Mouse (Mus musculus) heart, adult 8-10 months (tissue): Measurements from ENCODE around the gene Nek10. TPM values are rescaled to one million over a fixed set of nuclear protein-coding genes. Genes with fewer than 3 reads are reported as not detected.
A peak's percentile ranks its signal among the peaks of the same experiment; 100 is the strongest.
"Not testable (repeated sequence)": the region's sequence is repeated elsewhere in the genome, so short reads cannot be mapped to it uniquely, and the experiment has no call there.

Source experiments
- DNase-seq: peaks from one replicate; pipeline ENCODE4 v3.0.0; 2022; ENCODE audit warnings: low spot score
- total RNA-seq, 4 experiments: library from RNA; stranded (reverse); gene quantifications; 2 replicates each; pipeline ENCODE4 v1.2.4; 2022

Gene Nek10
- total RNA-seq, 4 experiments from 2014 or later: 0.11 to 0.19 (median 0.12) TPM

GRCm38 (mm10) chr14:14984710-14985647 is 181.8 kb downstream of the Nek10 start:
- DNase-seq: peak; percentile 23

- no peak for DNase-seq
These were observed 184.2 kb downstream of the Nek10 start for GRCm38 (mm10) chr14:14987403-14987802.

GRCm38 (mm10) chr14:14991642-14992041 is 188.4 kb downstream of the Nek10 start:
- no peak for DNase-seq

DNA sequence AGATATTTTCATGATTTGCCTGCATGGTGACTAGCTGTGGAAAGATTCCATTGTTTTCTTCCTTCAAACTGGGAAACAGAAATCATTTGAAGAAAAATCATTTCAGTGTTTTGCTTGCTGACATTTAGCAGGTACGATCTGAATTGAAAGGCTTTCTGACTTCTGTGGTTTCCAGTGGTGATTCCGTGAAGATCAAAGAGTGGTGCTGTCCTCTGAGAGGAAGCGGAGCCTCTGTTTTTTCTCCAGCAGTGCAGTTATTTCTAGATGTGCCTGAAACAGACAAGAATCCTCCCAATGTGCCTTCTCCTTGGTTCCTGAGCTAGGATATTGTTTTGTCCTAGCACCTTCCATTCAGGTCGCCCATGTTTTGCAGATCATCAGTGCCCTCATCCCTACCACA is 208.2 kb downstream of the Nek10 start:
- DNase-seq: no peak

GRCm38 (mm10) chr14:15014799-15015198 is 211.6 kb downstream of the Nek10 start:
- DNase-seq: no peak

GRCm38 (mm10) chr14:15030626-15031025 is 227.4 kb downstream of the Nek10 start:
- DNase-seq: not testable (repeated sequence)

DNA sequence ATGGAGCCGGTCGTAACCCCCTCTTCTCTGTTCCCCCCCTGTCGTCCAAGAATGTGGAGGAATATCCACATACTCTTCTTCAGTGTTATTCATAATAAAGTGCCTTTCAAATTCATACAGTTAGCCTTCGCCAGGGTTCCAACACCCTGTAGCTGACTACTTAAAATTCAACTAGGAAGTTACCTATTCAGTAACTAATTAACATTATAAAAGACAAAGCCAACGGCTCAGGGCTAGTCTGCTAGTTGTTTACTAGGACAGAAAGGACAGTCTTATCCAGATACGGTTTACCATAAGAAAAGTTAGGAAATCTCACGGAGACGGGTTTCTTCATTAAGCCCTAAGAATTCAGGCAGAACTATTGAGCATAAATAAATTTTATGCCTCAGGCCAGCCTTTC is 231.4 kb downstream of the Nek10 start:
- DNase-seq: not testable (repeated sequence)

DNA sequence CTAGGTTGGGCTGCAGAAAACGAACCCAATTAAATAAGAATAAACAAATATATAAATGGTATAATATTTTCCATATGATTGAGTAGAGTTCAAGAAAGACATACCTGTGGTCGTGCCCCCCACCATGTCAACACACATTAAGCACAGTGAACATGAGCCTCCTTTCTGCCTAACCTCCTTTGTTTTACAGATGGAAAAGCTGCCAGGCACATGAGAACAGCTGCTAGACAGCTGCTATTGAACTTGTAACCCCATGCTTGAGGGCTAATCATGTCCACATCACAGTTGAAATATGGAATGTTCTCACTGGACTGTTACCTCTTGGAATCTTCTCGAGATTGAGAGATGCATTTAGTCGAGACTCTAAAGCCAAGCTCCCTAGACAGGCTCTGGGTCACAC is 245.0 kb downstream of the Nek10 start:
- DNase-seq: no peak

DNA sequence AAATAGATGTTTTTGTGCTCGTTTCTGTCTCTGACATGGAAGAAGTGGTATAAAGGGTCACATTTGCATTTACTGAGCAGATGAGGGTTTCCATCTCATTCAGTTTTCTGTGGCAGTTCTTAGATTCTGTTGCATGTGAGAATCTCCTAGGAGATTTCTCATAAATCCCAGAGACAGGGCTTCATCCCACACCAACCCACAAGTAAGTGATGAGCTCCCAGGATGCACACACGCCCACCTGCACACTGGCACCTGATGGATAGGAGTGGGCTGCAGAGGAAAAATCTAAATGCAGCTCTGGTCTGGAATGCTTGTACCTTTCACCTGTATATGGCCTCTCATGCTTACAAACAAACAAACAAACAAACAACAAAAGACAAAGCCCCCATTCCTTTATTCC is 258.3 kb downstream of the Nek10 start:
- DNase-seq: no peak

Other genes starting within 250 kb of the Nek10 start
- gene Slc4a7, start 101.1 kb upstream of the Nek10 start, total RNA-seq: 10 to 100 TPM; 15.5 to 18.1 (median 16.9) TPM